Mouse (Mus musculus) embryonic fibroblast, embryonic 13.5 days (primary cell): ENCODE results near the gene Hivep3.

Experiments
- CTCF ChIP-seq: IDR thresholded peaks from 2 replicates; pipeline ENCODE4 v1.5.1; 2011; ENCODE audit warnings: mild to moderate bottlenecking, control low read depth, low read length, moderate library complexity, borderline replicate concordance; ENCODE audit not compliant: insufficient read depth
- POLR2A ChIP-seq: IDR thresholded peaks from 2 replicates; pipeline ENCODE4 v1.6.1; 2011; ENCODE audit warnings: low read depth, mild to moderate bottlenecking, control low read depth, low read length, moderate library complexity

DNA sequence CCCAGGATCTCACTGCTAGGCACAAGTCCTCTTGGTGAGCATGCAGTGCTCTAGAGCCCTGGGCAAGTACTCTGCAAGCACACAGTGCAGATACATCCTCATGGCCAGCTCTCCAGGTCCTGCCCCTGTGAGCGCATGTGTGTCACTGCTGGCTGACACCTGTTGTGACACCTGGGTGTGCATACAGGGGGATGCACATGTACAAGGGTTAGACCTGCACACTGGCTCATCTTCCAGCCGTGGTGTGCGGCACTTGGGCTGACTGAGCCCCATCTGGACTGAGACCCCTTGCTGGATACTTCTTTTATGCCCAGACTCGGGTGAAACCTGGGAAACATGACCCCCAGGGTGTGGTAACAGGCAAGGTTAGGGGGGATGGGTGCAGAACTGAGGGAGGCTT, 314.7 kb downstream of the Hivep3 start:
- TF ChIP-seq POLR2A, result no peak
- no peak for TF ChIP-seq CTCF
